Mouse (Mus musculus): Measurements from ENCODE around the gene Ybx1. TPM values are rescaled to one million over a fixed set of nuclear protein-coding genes. Genes with fewer than 3 reads are reported as not detected.
A peak's percentile ranks its signal among the peaks of the same experiment; 100 is the strongest.

The Ybx1 gene
- total RNA-seq, 2 experiments from 2014 or later = 547 to 553 TPM

- no peak for DNase-seq
Observed at GRCm38 (mm10) chr4:119234348-119234747, 60.1 kb downstream of the Ybx1 start.

- peak; percentile 30 for DNase-seq
Observed at GRCm38 (mm10) chr4:119233256-119233901, 61.0 kb downstream of the Ybx1 start.

DNA sequence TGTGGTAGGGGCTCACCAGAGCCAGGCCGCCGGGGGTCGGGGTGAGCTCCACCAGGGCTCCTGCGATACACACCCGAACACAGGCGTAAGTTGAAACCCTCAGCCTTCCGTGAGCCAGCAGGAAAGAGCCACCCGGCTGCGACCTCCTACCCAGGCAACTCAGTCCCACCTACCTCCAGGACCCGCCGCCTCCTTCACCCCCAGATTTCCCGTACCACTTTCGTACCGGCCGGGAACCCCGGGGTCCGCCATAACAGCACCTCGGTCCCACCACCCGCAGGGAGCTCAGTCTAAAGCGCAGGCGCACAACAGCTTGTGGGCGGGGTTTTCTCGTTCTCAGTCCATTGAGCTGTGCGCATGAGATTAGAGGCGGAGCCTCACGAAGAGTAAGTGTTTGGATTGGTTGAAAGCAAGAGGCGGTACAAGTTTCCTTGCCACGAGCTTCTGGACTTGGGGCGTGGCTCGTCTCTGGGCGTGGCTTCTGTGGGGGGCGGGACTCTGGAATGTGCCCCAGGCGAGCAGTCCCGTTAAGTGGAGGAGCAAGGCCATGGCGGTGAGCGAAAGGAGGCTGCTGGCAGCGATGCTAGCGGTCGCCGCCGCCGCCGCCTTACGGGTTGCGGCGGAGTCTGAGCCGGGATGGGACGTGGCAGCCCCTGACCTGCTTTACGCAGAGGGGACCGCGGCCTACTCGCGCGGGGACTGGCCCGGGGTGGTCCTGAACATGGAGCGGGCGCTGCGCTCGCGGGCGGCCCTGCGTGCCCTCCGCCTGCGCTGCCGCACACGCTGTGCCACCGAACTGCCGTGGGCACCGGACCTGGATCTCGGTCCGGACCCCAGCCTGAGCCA is 61.8 kb downstream of the Ybx1 start, which contains the start of the genes AU022252 and P3h1:
TSS of gene AU022252 (minus strand) at position 303 of the 846 bp plus-strand sequence.
TSS of gene P3h1 (plus strand) at position 506 of the 846 bp plus-strand sequence.
- DNase-seq = peak; percentile 99

Other genes with a start within 250 kb of the Ybx1 start
- gene Slc2a1, start 185.9 kb downstream of the Ybx1 start, total RNA-seq (2021) = 1 to 10 TPM; 5.2 to 5.4 TPM
- 1 to 10 TPM; 8.7 to 8.9 TPM for gene Zfp691, start 120.4 kb downstream of the Ybx1 start, total RNA-seq (2021)
- 1 to 10 TPM in 1 of 2 experiments, under 1 TPM in 1; 0.49 to 1.9 TPM for gene Ermap, start 104.6 kb downstream of the Ybx1 start, total RNA-seq (2021)
- gene Svbp, start 99.3 kb downstream of the Ybx1 start, total RNA-seq (2021) = 10 to 100 TPM; 38.2 to 44.7 TPM
- gene Tmem269, start 76.4 kb downstream of the Ybx1 start, total RNA-seq (2021) = not detected
- 10 to 100 TPM; 19.3 to 21.2 TPM for gene AU022252, start 61.9 kb downstream of the Ybx1 start, total RNA-seq (2021)
- gene P3h1, start 61.7 kb downstream of the Ybx1 start, total RNA-seq (2021) = 10 to 100 TPM; 23.3 to 30.5 TPM
- gene Cldn19, start 39.2 kb downstream of the Ybx1 start, total RNA-seq (2021) = 10 to 100 TPM; 12.8 to 17.0 TPM
- gene Ppih, start 25.9 kb upstream of the Ybx1 start, total RNA-seq (2021) = 10 to 100 TPM; 15.2 to 15.4 TPM
- under 1 TPM; 0.21 to 0.56 TPM for gene Ccdc30, start 120.9 kb upstream of the Ybx1 start, total RNA-seq (2021)
- 1 to 10 TPM; 3.8 to 5.5 TPM for gene Ppcs, start 127.8 kb upstream of the Ybx1 start, total RNA-seq (2021)
- gene Zmynd12, start 128.2 kb upstream of the Ybx1 start, total RNA-seq (2021) = not detected
- gene Rimkla, start 198.0 kb upstream of the Ybx1 start, total RNA-seq (2021) = under 1 TPM; 0.41 to 0.47 TPM
- gene Foxj3, start 242.4 kb upstream of the Ybx1 start, total RNA-seq (2021) = 10 to 100 TPM; 32.1 to 38.2 TPM
- 1 to 10 TPM; 6.8 to 7.8 TPM for gene Frg2f1, start 244.9 kb upstream of the Ybx1 start, total RNA-seq (2021)

Measured in gastrocnemius, postnatal 10 days (tissue).